Mouse (Mus musculus): ENCODE measurements around the gene Apcs. TPM values are rescaled to one million over a fixed set of nuclear protein-coding genes. Genes with fewer than 3 reads are reported as not detected.

Apcs gene
- polyA plus RNA-seq, 1 experiment from 2014 or later, result 137 TPM

- Histone ChIP-seq H3K4me2 (ENCODE audit: low read depth, low read length) (no peak overlapping the region), H3K36me3 (ENCODE audit: control insufficient read depth, insufficient read depth) (no peaks in the 10 kb centered on the region), H3K27me3 (ENCODE audit: control insufficient read depth, insufficient read depth, low read depth, low read length) (no peaks in the 10 kb centered on the region), H3K9me3 (replicated peaks; ENCODE audit: control insufficient read depth, low read length) (no peaks in the 10 kb centered on the region), H3K4me1 (ENCODE audit: control insufficient read depth, low read depth, low read length) (no peaks in the 10 kb centered on the region), H3K9ac (ENCODE audit: low read depth, low read length) (no peak overlapping the region), H3K4me3 (ENCODE audit: low read depth, low read length) (no peak overlapping the region), H3K27ac (ENCODE audit: low read length) (no peak overlapping the region)
- no peak for ATAC-seq (ENCODE audit: low read depth)
- 52% methylated on average over 2 of the region's 2 CpGs for WGBS (ENCODE audit: insufficient replicate concordance)
Observed at GRCm38 (mm10) chr1:172847044-172847761, 47.6 kb downstream of the Apcs start.

Other genes with a start within 250 kb of the Apcs start
- 74.8 and 74.9 TPM in 2 replicates for gene Crp, start 197.0 kb downstream of the Apcs start, polyA plus RNA-seq (2015; fragmentation: Nextera tagmentation; extraction: Ambion mirVana)
- gene Olfr16, start 55.4 kb upstream of the Apcs start, polyA plus RNA-seq (2015; fragmentation: Nextera tagmentation; extraction: Ambion mirVana), result not detected in 2 replicates
- not detected in 2 replicates for gene Olfr1408, start 242.3 kb upstream of the Apcs start, polyA plus RNA-seq (2015; fragmentation: Nextera tagmentation; extraction: Ambion mirVana)

All from liver, embryonic 16.5 days (tissue).